Mouse (Mus musculus) ES-Bruce4 (cell line): Measurements from ENCODE around the gene Rpl32.

Source experiments
- CTCF ChIP-seq: IDR thresholded peaks from one replicate; pipeline ENCODE4 v1.8.1; 2011; ENCODE audit warnings: low read depth, low read length
- EP300 ChIP-seq: IDR thresholded peaks from 2 replicates; pipeline ENCODE4 v1.6.1; 2011; ENCODE audit warnings: low read depth, low read length; ENCODE audit not compliant: insufficient read depth
- POLR2A ChIP-seq: IDR thresholded peaks from one replicate; pipeline ENCODE4 v1.8.1; 2011; ENCODE audit warnings: low read length; ENCODE audit not compliant: insufficient read depth

DNA sequence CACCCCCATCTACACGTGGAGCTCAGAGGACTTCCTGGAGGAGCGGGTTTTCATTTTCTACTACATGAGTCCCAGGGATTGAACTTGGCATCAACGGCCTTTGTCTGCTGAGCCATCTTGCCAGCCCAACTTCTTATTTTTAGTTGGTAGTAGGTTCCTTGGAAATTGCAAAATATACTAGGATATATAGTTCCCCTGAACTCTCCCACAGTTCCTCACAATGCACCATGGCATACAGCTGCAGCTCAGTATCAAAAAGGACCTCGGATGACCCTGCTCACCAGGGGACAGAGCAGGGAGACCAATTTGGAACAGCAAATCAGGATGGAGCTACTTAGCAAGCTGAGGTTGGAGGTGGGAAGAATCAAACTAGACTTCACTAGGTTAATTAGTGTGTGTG lies 6.5 kb upstream of the Rpl32 start:
- TF ChIP-seq CTCF: no peak
- TF ChIP-seq POLR2A: no peak
- no peak for TF ChIP-seq EP300
